Mouse (Mus musculus): ENCODE measurements at regions not wholly inside any gene's neighbourhood (a gene's known extent, or its start where the extent isn't known, plus 50 kb on each side); places are given as distances from the start of the nearest gene placed in this dataset.

DNA sequence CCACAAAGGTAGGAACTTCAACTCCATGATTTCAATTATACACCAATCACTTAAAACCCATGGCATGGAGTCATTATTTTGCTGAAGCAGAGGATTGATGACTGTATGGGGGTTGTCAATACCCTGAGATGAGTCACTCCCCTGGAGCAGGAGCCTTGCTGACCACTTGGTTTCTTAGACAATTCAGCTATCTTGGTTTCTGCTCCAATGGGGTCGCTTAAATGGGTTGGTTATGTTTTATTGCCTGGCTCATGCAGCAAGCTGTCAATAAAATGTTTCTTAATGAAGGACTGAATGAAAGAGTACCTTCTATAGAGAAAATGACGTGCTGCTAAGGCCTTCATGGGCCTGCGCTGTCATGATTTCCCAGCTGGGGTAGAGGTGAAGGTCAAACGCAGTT lies 110.0 kb upstream of the Prickle1 start:
- DNase-seq (ENCODE audit: low spot score), result no peak

DNA sequence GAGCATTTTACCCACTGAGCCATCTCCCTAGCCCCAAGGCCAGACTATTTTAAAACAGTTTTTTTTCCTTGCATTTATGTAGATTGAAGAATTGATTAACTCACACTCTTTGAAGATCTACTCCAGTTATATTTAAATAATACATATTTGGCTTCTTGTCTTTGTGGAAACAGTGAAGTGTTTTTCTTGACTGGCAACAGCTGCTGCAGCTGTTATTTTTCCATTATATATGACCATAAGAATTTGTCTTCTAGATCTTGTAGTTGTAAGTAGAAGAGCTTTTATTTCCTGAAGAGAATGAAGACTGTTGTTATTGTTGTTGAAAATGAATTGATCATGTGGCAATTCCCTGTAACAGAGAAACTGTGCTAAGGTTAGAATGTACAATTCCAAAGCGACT lies 109.4 kb upstream of the Prickle1 start:
- no peak for DNase-seq (ENCODE audit: low spot score)

DNA sequence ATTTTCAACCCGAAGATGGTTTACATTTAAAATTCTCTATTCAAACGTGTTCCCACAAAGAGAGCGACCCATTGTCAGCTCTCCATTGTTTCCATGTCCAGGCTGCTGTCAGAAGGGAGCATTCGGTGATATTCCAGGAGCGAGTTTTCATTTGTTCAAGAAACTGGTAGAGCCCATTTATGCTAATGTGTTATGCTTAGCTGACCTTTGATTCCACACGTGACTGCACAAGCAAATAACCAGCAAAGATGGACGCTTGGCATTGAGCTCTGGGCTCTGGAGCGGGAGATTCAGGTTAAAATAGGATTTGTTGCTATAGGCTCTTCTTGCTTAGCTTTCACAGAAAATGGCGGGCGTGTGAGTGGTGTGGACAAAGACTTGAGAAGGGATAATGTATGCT lies 105.3 kb upstream of the Prickle1 start:
- no peak for DNase-seq (ENCODE audit: low spot score)

DNA sequence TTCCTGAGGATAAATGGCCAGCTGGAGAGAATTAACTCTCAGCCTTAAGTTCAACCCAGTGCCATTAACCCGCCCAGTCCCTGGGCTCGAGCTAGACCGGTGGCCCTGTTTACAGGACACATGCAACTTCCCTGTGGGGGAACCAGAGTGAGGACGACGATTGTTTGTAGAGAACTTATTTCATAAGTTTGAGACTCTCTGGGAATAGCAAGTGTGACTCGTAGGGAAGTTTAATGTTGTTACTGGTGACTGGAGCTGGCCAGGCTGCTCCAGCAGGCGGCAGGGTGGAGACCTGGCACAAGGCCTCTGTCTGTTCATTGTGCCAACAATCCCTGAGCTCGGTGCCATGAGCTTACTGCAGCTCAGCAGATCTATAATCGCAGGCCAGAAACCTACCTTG lies 104.3 kb upstream of the Prickle1 start:
- no peak for DNase-seq (ENCODE audit: low spot score)

DNA sequence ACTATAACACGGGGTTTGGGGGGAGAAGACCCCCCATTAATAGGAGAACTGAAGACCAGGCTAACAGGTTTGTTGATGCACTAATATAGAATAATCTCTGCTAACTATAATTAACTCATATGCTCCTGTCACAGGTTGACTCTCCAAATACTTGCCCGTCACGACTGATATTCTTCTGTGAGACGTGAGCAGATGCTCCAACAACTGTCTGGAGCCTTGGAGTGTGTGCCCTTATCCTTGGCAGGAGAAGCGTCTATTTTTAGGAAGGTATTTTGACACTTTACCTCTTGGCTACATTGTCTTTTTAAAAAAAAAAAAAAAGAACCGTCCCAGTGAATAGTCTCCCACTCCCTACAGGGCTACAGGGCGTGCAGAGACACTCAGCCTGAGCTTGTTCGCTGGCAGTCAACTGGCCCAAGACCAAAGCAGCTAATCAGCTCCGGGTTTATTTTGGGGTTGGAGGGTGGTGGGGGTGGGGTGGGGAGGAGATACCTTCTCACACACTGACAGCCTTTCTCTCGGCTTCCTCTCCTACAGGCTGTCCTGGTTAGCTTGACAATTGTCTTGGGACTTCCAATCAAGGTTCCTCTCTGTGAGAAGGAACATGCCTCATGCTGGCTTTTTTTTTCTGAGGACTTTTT lies 102.6 kb upstream of the Prickle1 start:
- DNase-seq (ENCODE audit: low spot score), result no peak

DNA sequence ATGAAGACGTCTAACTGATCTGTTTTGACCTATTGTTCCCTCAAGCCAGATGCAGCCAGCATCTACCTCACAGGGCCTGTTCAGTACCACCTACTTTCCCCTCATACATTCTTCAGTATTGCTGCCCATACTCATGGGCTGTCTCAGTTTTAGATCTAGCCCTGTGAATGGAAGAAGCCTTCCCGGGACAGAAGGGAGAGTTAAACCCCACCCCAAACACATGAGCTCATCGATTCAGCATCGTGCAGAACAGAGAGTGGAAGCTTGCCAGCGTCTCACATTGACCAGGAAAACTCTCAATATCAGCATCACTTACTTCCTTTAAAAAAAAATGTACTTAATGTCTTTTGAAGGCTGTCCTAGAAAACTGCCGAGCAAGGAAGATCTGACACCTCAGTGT lies 95.0 kb upstream of the Prickle1 start:
- no peak for DNase-seq (ENCODE audit: low spot score)

DNA sequence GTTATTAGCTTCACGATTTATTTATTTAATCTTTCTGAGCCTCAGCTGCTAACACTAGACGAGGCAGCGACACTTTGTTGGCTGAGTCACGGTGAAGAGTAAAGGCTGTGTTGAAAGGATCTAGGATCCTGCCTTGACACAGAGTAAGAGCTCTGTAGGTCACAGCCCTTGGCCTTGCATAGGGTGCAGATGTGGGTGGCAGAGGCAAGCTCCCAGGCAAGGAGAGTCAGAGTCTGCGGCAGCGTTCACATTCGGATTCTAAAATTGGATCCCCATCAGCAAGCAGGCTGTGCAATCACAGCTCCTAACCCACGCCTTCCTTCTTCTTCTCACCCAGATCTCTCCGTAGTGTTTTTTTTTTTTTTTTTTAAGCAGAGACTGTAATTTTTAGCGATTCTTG lies 94.3 kb upstream of the Prickle1 start:
- no peak for DNase-seq (ENCODE audit: low spot score)

DNA sequence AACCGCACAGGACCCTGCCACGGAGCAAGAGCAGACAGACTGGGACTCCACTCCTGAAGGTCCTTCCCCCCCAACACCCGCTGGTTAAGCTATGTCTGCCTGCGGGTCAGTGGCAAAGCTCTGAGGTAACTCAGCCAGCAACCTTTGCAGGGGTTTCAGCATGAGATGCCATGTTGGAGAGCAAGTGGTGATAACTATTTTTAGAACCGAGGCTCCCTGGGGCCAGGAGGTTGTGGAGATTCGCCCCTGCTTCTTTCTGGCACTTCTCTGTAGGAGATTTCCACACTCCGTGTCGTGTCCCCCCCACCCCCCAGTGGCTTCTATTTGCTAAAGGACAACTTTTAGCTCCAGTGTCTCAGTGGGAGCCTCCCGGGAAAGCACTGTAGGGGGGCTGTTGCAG lies 90.7 kb upstream of the Prickle1 start:
- DNase-seq (ENCODE audit: low spot score), result no peak

DNA sequence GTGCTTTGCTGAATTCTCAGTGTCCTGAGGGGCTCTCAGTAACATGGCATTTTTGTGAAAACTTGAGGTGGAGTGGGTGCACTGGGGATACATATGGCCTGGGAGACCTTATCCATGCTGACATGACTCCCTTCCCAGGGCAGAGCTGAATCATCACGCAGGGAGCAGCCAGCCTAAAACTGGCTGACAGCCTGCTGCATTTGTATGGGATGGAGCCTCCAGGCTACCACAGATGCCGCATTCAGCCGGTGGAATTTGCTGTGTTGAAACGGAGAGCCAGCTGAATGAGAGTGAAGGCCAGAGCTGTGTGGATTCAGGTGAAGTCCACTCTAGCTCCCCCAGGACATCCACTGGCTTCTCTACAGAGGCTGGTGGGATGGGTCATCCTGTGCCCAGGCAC lies 85.9 kb upstream of the Prickle1 start:
- no peak for DNase-seq (ENCODE audit: low spot score)

DNA sequence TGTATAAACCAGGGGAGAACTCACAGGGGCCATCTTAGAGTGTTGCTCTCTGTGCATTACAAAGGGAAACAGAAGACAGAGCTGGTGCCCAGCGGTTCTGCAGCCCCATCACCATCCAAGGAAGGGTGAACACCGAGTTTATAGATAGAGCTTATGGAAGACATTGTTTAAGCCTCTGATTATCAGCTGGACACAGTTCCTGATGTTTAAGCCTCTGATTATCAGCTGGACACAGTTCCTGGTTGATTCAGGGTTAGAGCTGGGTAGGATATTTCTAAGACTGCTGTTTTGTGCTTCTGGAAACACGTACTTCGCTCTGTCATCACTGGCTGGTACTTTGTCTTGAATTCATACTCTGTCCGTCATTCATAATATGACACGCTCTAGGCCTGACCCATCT lies 79.9 kb upstream of the Prickle1 start:
- no peak for DNase-seq (ENCODE audit: low spot score)

DNA sequence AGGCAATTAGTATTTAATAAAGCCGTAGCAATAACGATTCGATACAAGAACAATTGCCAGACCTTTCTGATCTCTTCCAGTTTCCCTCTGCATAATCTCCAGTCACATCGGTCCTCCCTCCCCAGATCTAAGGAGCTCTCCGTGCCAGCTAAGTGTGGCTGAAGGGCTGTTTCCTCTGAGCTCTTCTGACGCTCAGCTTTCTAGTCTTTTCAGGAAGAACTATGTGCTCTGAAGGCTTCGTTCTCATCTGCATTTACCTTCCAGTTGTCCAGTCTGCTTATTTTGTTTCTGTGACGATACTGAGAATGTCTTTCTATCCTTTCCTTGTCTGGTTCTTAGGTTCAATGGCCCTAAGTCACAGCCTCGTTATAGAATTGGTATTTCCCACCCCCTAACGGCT lies 78.3 kb upstream of the Prickle1 start:
- DNase-seq (ENCODE audit: low spot score), result no peak

DNA sequence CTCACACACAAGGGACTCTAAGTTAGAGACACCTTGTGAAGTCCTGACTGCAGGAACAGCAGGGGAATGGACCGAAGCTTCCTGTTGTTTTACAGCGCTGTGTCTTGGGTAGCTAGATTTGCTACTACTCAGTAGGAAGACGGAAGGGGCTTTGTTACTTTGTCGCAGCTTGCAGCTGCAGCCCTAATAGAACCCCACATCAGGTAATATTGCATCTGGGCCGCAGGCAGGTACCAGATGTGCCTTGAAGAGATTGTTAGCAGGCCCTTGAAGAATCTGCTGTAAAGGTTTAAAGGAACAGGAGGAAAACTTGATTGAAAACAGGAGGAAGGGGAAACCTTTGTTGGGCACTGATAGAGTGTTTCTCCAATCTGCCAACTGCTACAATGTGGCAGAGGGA lies 68.2 kb upstream of the Prickle1 start:
- no peak for DNase-seq (ENCODE audit: low spot score)

DNA sequence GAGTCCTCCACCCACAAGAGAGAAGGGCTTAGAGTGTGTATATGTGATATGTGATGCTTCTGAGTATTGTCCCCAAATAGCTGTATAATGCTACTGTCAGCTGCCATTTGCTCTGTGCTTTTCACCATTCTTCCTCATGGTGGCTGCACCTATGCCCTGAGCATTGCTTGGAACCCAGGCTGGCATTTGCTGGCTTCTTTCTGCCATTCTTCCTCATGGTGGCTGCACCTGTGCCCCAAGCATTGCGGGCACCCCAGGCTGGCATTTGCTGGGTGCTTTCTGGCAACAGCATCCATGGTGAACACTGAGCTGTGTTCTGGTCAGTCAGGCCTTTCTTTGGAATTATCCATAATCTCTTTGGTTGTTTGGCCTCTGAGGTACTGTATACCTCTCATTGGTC lies 66.9 kb upstream of the Prickle1 start:
- DNase-seq (ENCODE audit: low spot score), result no peak

DNA sequence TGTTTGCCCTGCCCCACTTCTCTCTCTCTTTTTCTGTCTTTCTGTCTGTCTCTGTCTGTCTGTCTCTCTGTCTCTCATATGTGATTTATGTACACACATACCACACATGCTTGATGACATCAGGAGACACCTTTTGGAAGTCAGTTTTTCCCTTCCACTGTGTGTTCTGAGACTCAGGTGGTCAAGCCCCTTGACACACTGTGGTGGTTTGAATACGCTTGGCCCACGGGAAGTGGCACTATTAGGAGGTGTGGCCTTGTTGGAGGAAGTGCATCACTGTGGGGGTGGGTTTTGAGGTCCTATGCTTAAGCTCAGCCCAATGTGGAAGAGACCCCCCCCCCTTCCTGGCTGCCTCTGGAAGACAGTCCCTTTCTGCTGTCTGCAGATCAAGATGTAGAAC lies 66.1 kb upstream of the Prickle1 start:
- no peak for DNase-seq (ENCODE audit: low spot score)

DNA sequence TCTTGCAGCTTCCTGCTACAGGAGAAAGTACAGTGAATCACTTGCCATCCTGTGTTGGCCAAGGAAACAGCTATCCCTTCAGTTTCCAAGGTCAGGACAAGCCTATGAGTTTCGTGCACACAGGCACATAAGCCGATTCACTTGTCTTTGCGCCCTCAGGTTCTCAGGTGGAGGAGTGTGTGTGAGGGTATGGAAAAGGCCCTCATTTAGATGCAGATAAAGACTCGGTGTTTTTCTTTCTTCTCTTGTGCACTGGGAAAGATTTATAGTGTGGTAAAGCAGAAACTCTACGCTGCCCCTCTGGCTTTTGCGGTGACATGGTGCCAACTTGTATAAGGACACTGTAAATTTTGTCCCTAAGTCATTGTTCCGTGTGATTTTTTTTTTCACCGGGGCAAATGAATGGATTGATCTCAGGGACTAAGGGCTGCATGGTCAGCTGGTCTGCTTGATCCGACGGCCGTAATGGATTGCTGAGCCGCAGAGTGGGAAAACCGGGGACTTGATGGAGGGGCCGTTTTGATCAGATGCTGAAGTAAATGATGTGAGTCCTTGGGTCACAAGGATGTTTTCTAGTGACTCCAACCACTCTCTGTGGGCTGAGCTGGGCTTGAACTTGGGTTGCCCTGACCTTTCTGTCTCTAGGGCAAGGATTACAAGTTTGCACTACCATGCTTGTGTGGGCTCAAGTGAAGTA lies 65.4 kb upstream of the Prickle1 start:
- DNase-seq (ENCODE audit: low spot score), result no peak

DNA sequence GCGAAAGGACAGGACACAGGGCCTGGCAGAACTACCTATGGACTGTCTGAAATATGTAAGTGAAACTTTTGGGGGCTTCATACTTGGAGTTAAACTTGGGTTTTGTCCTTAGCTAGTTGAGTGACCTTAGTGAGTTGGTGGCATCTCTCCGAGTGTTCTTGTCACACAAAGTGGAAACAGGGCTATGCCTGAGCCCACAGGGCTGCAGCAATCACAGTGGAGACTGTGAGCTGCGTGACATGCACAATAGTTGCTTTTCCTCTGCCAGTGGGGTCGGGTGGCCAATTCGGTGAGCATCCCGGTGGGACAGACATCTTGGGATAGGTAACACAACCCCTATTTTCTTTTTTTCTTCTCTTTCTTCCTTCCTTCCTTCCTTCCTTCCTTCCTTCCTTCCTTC lies 61.5 kb upstream of the Prickle1 start:
- DNase-seq (ENCODE audit: low spot score), result no peak

DNA sequence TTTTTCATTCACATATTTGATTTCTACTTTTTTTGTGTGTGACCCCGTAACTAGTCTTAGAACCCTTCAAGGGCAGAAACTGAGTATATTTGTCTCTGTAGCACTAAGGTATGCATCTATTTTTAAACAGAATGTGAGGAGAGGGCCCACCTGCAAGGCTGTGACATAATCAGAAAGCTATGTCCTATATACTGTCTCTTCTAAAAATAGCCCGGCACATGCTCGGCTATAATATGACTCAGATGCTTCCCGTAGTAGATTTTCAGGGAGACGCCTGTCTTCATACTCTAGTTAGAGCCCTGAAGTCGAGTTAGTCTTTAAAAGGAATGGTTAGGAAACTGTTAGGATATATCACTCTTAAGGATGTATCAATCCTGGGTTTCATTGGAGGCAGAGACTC lies 61.0 kb upstream of the Prickle1 start:
- no peak for DNase-seq (ENCODE audit: low spot score)

DNA sequence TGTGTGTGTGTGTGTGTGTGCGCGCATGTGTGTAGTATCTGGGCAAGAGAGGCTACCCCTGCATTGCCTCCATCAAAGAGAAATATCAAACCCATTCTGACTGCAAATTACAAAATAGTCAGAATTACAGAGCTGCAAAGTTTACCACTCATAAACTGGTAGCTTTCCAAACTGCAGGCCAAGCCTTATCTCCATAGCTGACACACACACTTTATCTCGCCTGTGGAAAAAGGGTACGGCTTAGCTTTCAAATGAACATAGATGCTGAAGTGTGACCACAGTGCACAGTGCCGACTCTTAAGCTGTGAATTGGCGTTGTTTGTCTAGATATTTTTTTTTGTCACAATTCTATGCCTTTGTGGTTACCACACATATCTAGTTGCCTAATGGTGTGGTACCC lies 60.1 kb upstream of the Prickle1 start:
- no peak for DNase-seq (ENCODE audit: low spot score)

DNA sequence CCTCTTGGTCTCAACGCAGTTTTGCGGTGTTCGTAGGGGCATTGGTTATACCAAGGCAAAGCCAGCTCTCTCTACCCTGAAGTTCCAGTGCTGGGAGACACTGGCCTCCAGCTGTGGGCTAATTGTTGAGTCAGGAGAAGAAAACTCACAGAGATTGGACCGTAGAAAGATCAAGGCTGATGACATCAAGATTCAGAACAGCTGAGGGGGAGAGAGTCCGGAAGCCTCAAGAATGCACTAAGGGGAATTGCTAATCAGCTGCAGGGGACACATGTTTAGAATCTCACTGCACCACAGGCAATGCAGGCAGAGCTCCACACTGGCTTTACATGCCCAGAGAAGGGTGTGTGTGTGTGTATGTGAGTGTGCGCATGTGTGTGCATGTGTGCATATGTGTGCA lies 59.6 kb upstream of the Prickle1 start:
- no peak for DNase-seq (ENCODE audit: low spot score)

DNA sequence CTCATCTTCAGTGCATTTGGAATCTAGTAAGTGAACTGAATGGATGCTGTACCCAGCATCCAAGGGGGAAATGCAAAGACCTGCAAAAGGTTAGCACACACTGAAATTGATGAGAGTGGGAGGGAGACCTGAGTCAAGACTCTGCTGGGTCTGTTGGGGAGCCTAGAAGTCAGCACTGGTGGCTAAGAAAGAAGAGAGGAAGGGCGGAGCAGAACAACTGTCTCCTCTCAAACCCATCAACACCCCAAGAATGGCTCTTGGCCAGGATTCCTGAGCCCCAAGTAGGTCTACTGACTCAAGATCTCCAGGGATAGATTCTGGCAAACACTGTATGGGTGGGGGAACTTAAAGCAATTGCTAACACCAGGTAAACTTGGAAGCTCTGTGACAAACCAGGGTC lies 57.7 kb upstream of the Prickle1 start:
- DNase-seq (ENCODE audit: low spot score), result no peak

DNA sequence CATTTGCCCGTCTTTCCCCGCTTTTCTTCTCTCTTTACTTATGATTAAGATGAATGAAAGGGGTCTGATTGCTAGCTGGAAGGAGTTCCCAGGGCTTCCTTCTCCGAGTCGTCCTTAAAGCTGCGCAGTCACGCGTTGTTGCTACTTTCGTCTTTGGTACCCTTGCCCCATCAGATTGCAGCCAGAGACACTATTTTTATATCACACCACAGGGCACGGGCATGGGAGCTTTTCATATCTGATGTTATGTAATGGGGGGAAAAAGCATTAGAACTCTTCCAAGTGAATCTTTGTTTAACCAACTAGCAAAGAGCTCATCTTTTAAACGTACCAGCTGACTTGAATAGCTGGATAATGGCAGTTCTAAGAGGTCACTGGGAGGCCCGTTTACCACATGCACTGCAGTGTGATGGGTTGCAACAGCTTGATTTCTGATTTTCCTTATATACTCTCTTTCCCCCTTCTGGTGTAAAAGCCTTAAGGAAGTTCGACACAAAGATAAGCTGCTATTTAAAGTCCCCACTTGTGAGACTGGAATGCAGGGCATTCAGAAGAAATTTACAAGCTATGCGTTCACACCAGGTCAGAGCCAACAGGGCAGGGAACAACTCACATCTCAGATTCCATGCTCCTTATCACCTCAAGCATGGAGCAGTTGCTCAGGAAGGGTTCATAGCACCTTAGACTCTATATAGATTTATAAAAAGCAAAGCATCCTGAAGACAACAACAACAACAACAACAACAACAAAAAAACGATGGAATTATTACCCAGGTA lies 55.5 kb upstream of the Prickle1 start:
- DNase-seq (ENCODE audit: low spot score), result no peak

DNA sequence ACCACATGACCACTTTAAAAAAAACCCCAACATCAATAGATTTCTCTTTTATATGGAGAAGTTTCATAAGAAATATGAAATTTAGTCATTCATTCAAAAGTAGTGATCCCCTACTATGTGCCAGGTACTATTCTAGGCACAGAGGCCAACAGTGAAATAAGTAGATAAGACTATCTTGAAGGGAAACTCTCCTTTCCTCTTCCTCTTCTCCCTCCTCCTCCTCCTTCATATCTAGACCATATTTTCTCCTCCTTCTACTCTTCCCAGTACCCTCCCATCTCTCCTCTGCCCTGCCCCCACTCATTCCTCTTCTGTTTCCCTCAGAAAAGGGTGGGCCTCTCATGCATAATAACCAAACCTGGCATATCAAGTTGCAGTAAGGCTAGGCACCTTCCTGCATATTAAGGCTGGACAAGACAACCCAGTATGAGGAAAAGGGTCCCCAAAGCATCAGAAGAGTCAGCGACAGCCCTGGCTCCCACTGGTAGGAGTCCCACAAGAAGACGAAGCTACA lies 54.4 kb upstream of the Prickle1 start:
- no peak for DNase-seq (ENCODE audit: low spot score)

DNA sequence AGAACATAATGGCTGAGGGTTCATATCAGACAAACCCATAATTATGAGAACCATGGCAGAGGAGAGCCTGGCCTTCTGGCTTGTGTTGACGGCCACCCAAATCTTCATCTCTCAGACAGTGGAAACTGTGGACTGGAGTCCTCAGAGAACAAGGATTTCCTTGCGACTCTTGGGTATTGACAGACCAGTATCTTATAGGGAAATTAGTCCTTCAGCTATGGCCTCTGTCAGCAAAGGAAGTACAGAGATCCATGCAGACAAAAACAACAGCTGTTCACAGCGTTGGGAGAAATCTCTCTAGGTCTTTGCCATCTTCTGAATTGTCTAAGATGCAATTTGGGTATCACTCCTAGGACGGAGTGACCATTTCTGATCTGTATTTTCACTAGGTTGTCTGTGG lies 53.0 kb upstream of the Prickle1 start:
- no peak for DNase-seq (ENCODE audit: low spot score)
